Mouse (Mus musculus) embryonic facial prominence, embryonic 11.5 days (tissue): Measurements from ENCODE around the gene Twf2. TPM values are rescaled to one million over a fixed set of nuclear protein-coding genes. Genes with fewer than 3 reads are reported as not detected.

Source experiments
- ATAC-seq: fragments of 200-750 bp; cut with Nextera tagmentation; replicated peaks from 2 replicates; pipeline ENCODE4 v1.8.0; 2017; ENCODE audit warnings: low read depth; ENCODE audit not compliant: insufficient number of reproducible peaks, low FRiP score, low TSS enrichment
- DNase-seq: peaks from one replicate; pipeline ENCODE4 v3.0.0-alpha.2; 2015; ENCODE audit warnings: low spot score
- H3K27ac ChIP-seq: fragments of 300-500 bp; sonication (generic); replicated peaks from 2 replicates; pipeline ENCODE4 v1.5.1; 2014; ENCODE audit warnings: mild to moderate bottlenecking, low read depth, low read length, control low read depth
- H3K27me3 ChIP-seq: fragments of 300-500 bp; sonication (generic); 2 replicates; pipeline ENCODE4 v1.6.1; 2014; ENCODE audit warnings: mild to moderate bottlenecking, low read length, moderate library complexity, mixed read lengths; ENCODE audit not compliant: control insufficient read depth, insufficient read depth
- H3K36me3 ChIP-seq: fragments of 300-500 bp; sonication (generic); replicated peaks from 2 replicates; pipeline ENCODE4 v1.6.1; 2014; ENCODE audit warnings: low read depth, mild to moderate bottlenecking, low read length, moderate library complexity, mixed read lengths; ENCODE audit not compliant: control insufficient read depth, insufficient read depth
- H3K4me1 ChIP-seq: fragments of 300-500 bp; sonication (generic); 2 replicates; pipeline ENCODE4 v1.6.1; 2014; ENCODE audit warnings: low read length, mixed read lengths; ENCODE audit not compliant: control insufficient read depth, insufficient read depth
- H3K4me2 ChIP-seq: fragments of 300-500 bp; sonication (generic); 2 replicates; pipeline ENCODE4 v1.6.1; 2014; ENCODE audit warnings: low read depth, mild to moderate bottlenecking, control low read depth, low read length, moderate library complexity
- H3K4me3 ChIP-seq: fragments of 300-500 bp; sonication (generic); 2 replicates; pipeline ENCODE4 v1.5.1; 2014; ENCODE audit warnings: low read depth, low read length, control low read depth
- H3K9ac ChIP-seq: fragments of 300-500 bp; sonication (generic); replicated peaks from 2 replicates; pipeline ENCODE4 v1.6.1; 2014; ENCODE audit warnings: mild to moderate bottlenecking, control low read depth, low read length
- H3K9me3 ChIP-seq: fragments of 300-500 bp; sonication (generic); replicated peaks from 2 replicates; pipeline ENCODE4 v1.6.1; 2016; ENCODE audit warnings: mild to moderate bottlenecking, low read length, inconsistent platforms, mixed read lengths; ENCODE audit not compliant: control insufficient read depth
- WGBS: fragments of 180-500 bp; shearing (Covaris S2); extraction: QIAGEN DNeasy Blood & Tissue Kit; methylation state at CpG from one replicate; pipeline ENCODE4 v1.1.7; 2014; 5-methylcytosine and 5-hydroxymethylcytosine counted together
- polyA plus RNA-seq: library from polyadenylated mRNA; unstranded; fragments of >200 nt; fragmentation: Nextera tagmentation; extraction: Ambion mirVana; gene quantifications from 2 replicates; pipeline ENCODE4 v1.2.1, GENCODE M21; 2014

The Twf2 gene
- polyA plus RNA-seq, 1 experiment from 2014 or later = 66.5 TPM

DNA sequence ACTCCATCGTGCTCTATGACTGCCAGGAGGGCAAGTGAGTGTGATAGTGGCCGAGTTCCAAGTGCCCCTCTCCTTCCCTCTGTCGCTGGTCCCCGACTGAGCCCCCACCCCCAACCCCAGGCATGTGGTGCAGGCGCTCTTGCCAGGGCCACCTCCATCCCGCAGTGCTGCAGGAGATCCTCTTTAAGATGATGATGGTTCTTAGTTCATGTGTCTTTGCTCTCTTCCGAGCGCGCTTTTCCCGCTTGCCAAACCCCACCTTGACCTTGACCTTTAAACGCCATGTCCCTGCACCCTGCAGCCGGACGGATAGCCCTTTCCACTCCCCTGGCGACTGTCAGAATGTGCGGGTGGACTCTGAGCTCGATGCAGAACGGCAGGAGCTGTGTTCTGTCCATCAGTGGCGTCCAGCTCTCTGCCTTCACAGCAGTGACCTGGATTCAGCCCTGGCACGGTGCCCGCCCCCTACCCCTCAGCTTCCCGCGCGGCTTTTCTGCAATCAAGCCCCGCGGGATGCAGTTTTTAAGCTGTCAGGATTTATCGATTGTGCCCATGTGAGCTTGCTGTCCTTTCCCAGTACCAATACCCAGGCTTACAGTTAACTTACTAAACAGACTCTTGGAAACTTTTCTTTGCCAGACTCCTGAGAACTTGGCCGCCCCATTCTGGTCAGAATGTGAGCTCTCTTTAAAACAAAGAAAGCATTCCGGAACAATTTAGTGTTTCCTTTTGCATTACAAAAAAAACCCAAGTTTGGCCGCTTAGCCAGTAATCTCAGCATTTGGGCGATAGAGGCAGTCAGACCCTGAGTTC is 31.4 kb upstream of the Twf2 start:
- H3K4me1 ChIP-seq = no peaks in the 10 kb centered on the region
- H3K4me3 ChIP-seq = peak overlapping the region; percentile 96
- peak overlapping the region; percentile 51 for H3K4me2 ChIP-seq
- H3K27ac ChIP-seq = peak overlapping the region; percentile 78
- H3K27me3 ChIP-seq = no peaks in the 10 kb centered on the region
- WGBS = under 1% methylated on average over 30 of the region's 30 CpGs
- ATAC-seq (peak; percentile 73), DNase-seq (peak; percentile 58)
- H3K9ac ChIP-seq = peak overlapping the region; percentile 80
- H3K36me3 ChIP-seq = no peaks in the 10 kb centered on the region
- no peaks in the 10 kb centered on the region for H3K9me3 ChIP-seq

DNA sequence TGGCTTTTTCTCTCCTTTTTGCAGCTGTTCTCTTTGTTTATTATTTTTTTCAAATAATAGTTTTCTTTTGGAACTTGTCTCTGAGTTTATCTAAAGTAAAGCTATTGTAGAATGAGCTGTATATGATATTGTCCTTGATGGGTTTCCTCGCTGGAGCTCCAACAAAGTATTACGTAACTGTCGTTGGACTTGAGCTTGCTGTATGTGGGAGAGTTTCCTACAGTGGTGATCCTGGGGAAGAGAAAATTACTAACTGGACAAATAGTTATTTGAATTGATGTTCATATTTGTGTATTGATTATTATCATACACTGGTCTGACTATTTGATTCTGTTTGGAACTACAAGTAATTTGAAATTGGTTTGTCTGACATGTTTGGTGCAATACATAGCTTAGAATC is 30.4 kb upstream of the Twf2 start:
- DNase-seq = no peak
- 28% methylated on average over 3 of the region's 3 CpGs for WGBS
- Histone ChIP-seq H3K27ac (no peak overlapping the region), H3K4me3 (peak overlapping the region; percentile 96), H3K4me1 (no peaks in the 10 kb centered on the region), H3K36me3 (peaks cover 3% of the 10 kb centered on the region; the same call in 1 of the 2 replicates), H3K9ac (no peak overlapping the region), H3K27me3 (no peaks in the 10 kb centered on the region), H3K9me3 (no peaks in the 10 kb centered on the region), H3K4me2 (peak overlapping the region; percentile 51)
- no peak for ATAC-seq

GRCm38 (mm10) chr9:106173363-106173762 is 29.5 kb upstream of the Twf2 start:
- H3K4me1 ChIP-seq = no peaks in the 10 kb centered on the region
- DNase-seq (no peak), ATAC-seq (no peak)
- peak overlapping the region; percentile 31 for H3K4me2 ChIP-seq
- peaks cover 5% of the 10 kb centered on the region; the same call in 1 of the 2 replicates for H3K36me3 ChIP-seq
- H3K9me3 ChIP-seq = no peaks in the 10 kb centered on the region
- WGBS = 67% methylated on average over 2 of the region's 2 CpGs
- H3K27me3 ChIP-seq = no peaks in the 10 kb centered on the region
- H3K27ac ChIP-seq = no peak overlapping the region
- peak overlapping the region; percentile 96 for H3K4me3 ChIP-seq
- H3K9ac ChIP-seq = no peak overlapping the region

- no peak for ATAC-seq
- H3K27me3 ChIP-seq = no peaks in the 10 kb centered on the region
- H3K36me3 ChIP-seq = peaks cover 8% of the 10 kb centered on the region
- H3K4me1 ChIP-seq = no peaks in the 10 kb centered on the region
- no peaks in the 10 kb centered on the region for H3K9me3 ChIP-seq
- WGBS = 77% methylated on average over 3 of the region's 3 CpGs
- peak; percentile 60 for DNase-seq
- no peak overlapping the region for H3K9ac ChIP-seq
- no peak overlapping the region for H3K4me2 ChIP-seq
- H3K4me3 ChIP-seq = no peak overlapping the region
- no peak overlapping the region for H3K27ac ChIP-seq
Measured at GRCm38 (mm10) chr9:106175552-106176200, 27.2 kb upstream of the Twf2 start.

GRCm38 (mm10) chr9:106176769-106177168 is 26.1 kb upstream of the Twf2 start:
- H3K4me3 ChIP-seq = no peak overlapping the region
- H3K4me2 ChIP-seq = no peak overlapping the region
- no peaks in the 10 kb centered on the region for H3K27me3 ChIP-seq
- H3K4me1 ChIP-seq = no peaks in the 10 kb centered on the region
- WGBS = 93% methylated on average over 5 of the region's 5 CpGs
- no peak overlapping the region for H3K9ac ChIP-seq
- peaks cover 13% of the 10 kb centered on the region for H3K36me3 ChIP-seq
- no peaks in the 10 kb centered on the region for H3K9me3 ChIP-seq
- no peak for DNase-seq
- no peak overlapping the region for H3K27ac ChIP-seq
- ATAC-seq = no peak

GRCm38 (mm10) chr9:106177799-106178198 is 25.1 kb upstream of the Twf2 start:
- Histone ChIP-seq H3K9ac (no peak overlapping the region), H3K9me3 (no peaks in the 10 kb centered on the region), H3K27ac (no peak overlapping the region), H3K36me3 (peaks cover 13% of the 10 kb centered on the region), H3K4me1 (no peaks in the 10 kb centered on the region), H3K27me3 (no peaks in the 10 kb centered on the region), H3K4me2 (no peak overlapping the region), H3K4me3 (no peak overlapping the region)
- DNase-seq = no peak
- ATAC-seq = no peak; the same call in 1 of the 2 replicates
- WGBS = 93% methylated on average over 6 of the region's 6 CpGs

DNA sequence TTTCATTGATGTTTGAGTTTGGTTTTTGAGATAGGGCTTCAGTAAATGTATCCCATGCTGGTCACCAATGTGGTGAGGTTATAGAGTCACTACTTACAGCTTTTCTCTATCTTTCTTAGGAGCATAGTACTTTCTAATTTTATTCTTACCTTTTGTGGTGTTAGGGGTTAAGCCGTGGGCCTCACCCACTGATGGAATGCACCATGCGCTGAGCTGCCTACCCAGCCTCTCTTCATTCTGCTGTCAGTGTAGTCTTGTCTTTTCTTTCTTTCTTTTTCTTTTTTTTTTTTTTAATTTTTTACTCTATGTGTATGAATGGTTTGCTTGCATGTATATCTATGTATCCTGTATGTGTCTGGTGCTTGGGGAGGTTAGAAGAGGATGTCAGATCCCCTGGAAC is 23.5 kb upstream of the Twf2 start:
- no peaks in the 10 kb centered on the region for H3K27me3 ChIP-seq
- DNase-seq = no peak
- H3K27ac ChIP-seq = no peak overlapping the region
- no peak overlapping the region for H3K9ac ChIP-seq
- H3K4me1 ChIP-seq = no peaks in the 10 kb centered on the region
- H3K36me3 ChIP-seq = peaks cover 13% of the 10 kb centered on the region
- 89% methylated on average over 2 of the region's 2 CpGs for WGBS
- H3K4me2 ChIP-seq = no peak overlapping the region
- ATAC-seq = no peak
- H3K4me3 ChIP-seq = no peak overlapping the region
- no peaks in the 10 kb centered on the region for H3K9me3 ChIP-seq

DNA sequence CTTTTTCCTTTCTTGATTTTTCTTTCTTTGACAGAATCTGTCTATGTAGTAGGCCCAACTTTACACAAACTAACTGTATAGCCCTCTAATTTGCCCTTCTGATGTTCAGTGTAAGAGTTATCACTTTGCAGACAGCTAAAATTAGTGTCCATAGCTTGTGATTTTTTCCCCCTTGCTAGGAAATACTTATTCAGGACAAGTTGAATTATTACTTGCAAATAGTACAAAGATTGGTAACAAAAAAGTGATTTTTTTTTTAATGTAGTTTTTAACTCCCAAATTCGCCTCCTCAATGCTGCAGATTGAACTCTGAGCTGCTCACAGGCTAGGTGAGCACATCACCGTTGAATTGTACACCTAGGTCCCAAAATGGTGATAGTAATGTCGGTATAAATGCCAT is 22.9 kb upstream of the Twf2 start:
- WGBS = 91% methylated on average over 3 of the region's 3 CpGs
- no peaks in the 10 kb centered on the region for H3K27me3 ChIP-seq
- no peak overlapping the region for H3K9ac ChIP-seq
- DNase-seq (no peak), ATAC-seq (no peak)
- H3K27ac ChIP-seq = no peak overlapping the region
- no peaks in the 10 kb centered on the region for H3K9me3 ChIP-seq
- H3K4me1 ChIP-seq = no peaks in the 10 kb centered on the region
- peaks cover 16% of the 10 kb centered on the region for H3K36me3 ChIP-seq
- H3K4me3 ChIP-seq = no peak overlapping the region
- no peak overlapping the region for H3K4me2 ChIP-seq
